Mouse (Mus musculus) forebrain, embryonic 14.5 days (tissue): Measurements from ENCODE around the gene Ccdc62. TPM values are rescaled to one million over a fixed set of nuclear protein-coding genes. Genes with fewer than 3 reads are reported as not detected.
A peak's percentile ranks its signal among the peaks of the same experiment; 100 is the strongest.

Experiments used
- ATAC-seq: fragments of 200-750 bp; cut with Nextera tagmentation; 2 replicates; pipeline ENCODE4 v1.8.0; 2017; ENCODE audit warnings: mild to moderate bottlenecking, moderate library complexity
- DNase-seq: peaks from one replicate; pipeline ENCODE4 v3.0.0-alpha.2; 2015; ENCODE audit warnings: low spot score
- H3K27ac ChIP-seq: fragments of 300-500 bp; sonication (generic); 2 replicates; pipeline ENCODE4 v1.5.1; 2014; ENCODE audit warnings: low read depth, mild to moderate bottlenecking, control low read depth, low read length, moderate library complexity
- H3K27me3 ChIP-seq: fragments of 300-500 bp; sonication (generic); replicated peaks from 2 replicates; pipeline ENCODE4 v1.6.1; 2014; ENCODE audit warnings: low read length, control low read depth, mixed read lengths; ENCODE audit not compliant: control insufficient read depth, insufficient read depth
- H3K36me3 ChIP-seq: fragments of 300-500 bp; sonication (generic); 2 replicates; pipeline ENCODE4 v1.6.1; 2014; ENCODE audit warnings: low read length, control low read depth; ENCODE audit not compliant: control insufficient read depth, insufficient read depth
- H3K4me1 ChIP-seq: fragments of 300-500 bp; sonication (generic); 2 replicates; pipeline ENCODE4 v1.6.1; 2014; ENCODE audit warnings: antibody characterized with exemption, low read length, control low read depth; ENCODE audit not compliant: control insufficient read depth, insufficient read depth
- H3K4me2 ChIP-seq: fragments of 300-500 bp; sonication (generic); 2 replicates; pipeline ENCODE4 v1.6.1; 2014; ENCODE audit warnings: mild to moderate bottlenecking, control low read depth, low read length
- H3K4me3 ChIP-seq: fragments of 300-500 bp; sonication (generic); 2 replicates; pipeline ENCODE4 v1.5.1; 2014; ENCODE audit warnings: low read depth, low read length, control low read depth
- H3K9ac ChIP-seq: fragments of 300-500 bp; sonication (generic); 2 replicates; pipeline ENCODE4 v1.6.1; 2014; ENCODE audit warnings: mild to moderate bottlenecking, low read length, control low read depth, moderate library complexity
- H3K9me3 ChIP-seq: fragments of 300-500 bp; sonication (generic); replicated peaks from 2 replicates; pipeline ENCODE4 v1.6.1; 2016; ENCODE audit warnings: low read length, control low read depth, mixed read lengths; ENCODE audit not compliant: control insufficient read depth
- WGBS: fragments of 180-500 bp; shearing (Covaris S2); extraction: QIAGEN DNeasy Blood & Tissue Kit; methylation state at CpG from one replicate; pipeline ENCODE4 v1.1.7; 2014; 5-methylcytosine and 5-hydroxymethylcytosine counted together
- polyA plus RNA-seq: library from polyadenylated mRNA; unstranded; fragments of >200 nt; fragmentation: Nextera tagmentation; extraction: Ambion mirVana; gene quantifications from 2 replicates; pipeline ENCODE4 v1.2.1, GENCODE M21; 2014

Gene Ccdc62
- polyA plus RNA-seq, 1 experiment from 2014 or later: 5.3 TPM

- H3K36me3 ChIP-seq: 0 out of 2 replicates have a peak, but pooled peaks cover 27% of the 10 kb centered on the region
- H3K9me3 ChIP-seq: no peaks in the 10 kb centered on the region
- H3K27me3 ChIP-seq: no peaks in the 10 kb centered on the region
- no peak overlapping the region for H3K4me3 ChIP-seq
- peaks cover 4% of the 10 kb centered on the region; the same call in 1 of the 2 replicates for H3K4me1 ChIP-seq
- WGBS: 91% methylated on average over 14 of the region's 14 CpGs
- no peak overlapping the region for H3K4me2 ChIP-seq
- H3K9ac ChIP-seq: no peak overlapping the region
- DNase-seq (no peak), ATAC-seq (no peak)
- peak overlapping the region; percentile 5; the same call in 1 of the 2 replicates for H3K27ac ChIP-seq
These were observed 66.2 kb downstream of the Ccdc62 start for GRCm38 (mm10) chr5:123996695-123997094.

- no peaks in the 10 kb centered on the region for H3K9me3 ChIP-seq
- H3K4me2 ChIP-seq: no peak overlapping the region
- H3K36me3 ChIP-seq: peaks cover 27% of the 10 kb centered on the region
- peaks cover 4% of the 10 kb centered on the region; the same call in 1 of the 2 replicates for H3K4me1 ChIP-seq
- peak; percentile 49 for DNase-seq
- H3K9ac ChIP-seq: no peak overlapping the region
- WGBS: 72% methylated on average over 24 of the region's 24 CpGs
- peak overlapping the region; percentile 75 for H3K27ac ChIP-seq
- no peak overlapping the region for H3K4me3 ChIP-seq
- ATAC-seq: no peak
- no peaks in the 10 kb centered on the region for H3K27me3 ChIP-seq
These were observed 66.8 kb downstream of the Ccdc62 start for GRCm38 (mm10) chr5:123997211-123997751.

GRCm38 (mm10) chr5:123997811-123998210, 67.3 kb downstream of the Ccdc62 start:
- H3K4me1 ChIP-seq: peaks cover 4% of the 10 kb centered on the region; the same call in 1 of the 2 replicates
- peak overlapping the region; percentile 75 for H3K27ac ChIP-seq
- WGBS: 45% methylated on average over 16 of the region's 16 CpGs
- H3K4me2 ChIP-seq: no peak overlapping the region
- no peak overlapping the region; the same call in 1 of the 2 replicates for H3K9ac ChIP-seq
- no peak overlapping the region for H3K4me3 ChIP-seq
- ATAC-seq: no peak
- H3K27me3 ChIP-seq: no peaks in the 10 kb centered on the region
- no peaks in the 10 kb centered on the region for H3K9me3 ChIP-seq
- DNase-seq: no peak
- peaks cover 32% of the 10 kb centered on the region for H3K36me3 ChIP-seq

- DNase-seq: no peak
- ATAC-seq: no peak
These were observed 67.9 kb downstream of the Ccdc62 start for GRCm38 (mm10) chr5:123998370-123998769.

GRCm38 (mm10) chr5:124000824-124001223, 70.3 kb downstream of the Ccdc62 start:
- H3K4me1 ChIP-seq: peaks cover 4% of the 10 kb centered on the region; the same call in 1 of the 2 replicates
- H3K4me3 ChIP-seq: no peak overlapping the region
- WGBS: 13% methylated on average over 7 of the region's 7 CpGs
- no peaks in the 10 kb centered on the region for H3K9me3 ChIP-seq
- no peaks in the 10 kb centered on the region for H3K27me3 ChIP-seq
- DNase-seq (peak; percentile 93), ATAC-seq (peak; percentile 67)
- H3K9ac ChIP-seq: 0 out of 2 replicates have a peak overlapping the region, but pooled peaks have one; percentile 25
- no peak overlapping the region for H3K27ac ChIP-seq
- peaks cover 59% of the 10 kb centered on the region for H3K36me3 ChIP-seq
- H3K4me2 ChIP-seq: no peak overlapping the region

More at GRCm38 (mm10) chr5:123998370-123998769, 67.9 kb downstream of the Ccdc62 start:
- no peak overlapping the region for H3K4me3 ChIP-seq
- no peaks in the 10 kb centered on the region for H3K27me3 ChIP-seq
- H3K27ac ChIP-seq: no peak overlapping the region
- no peaks in the 10 kb centered on the region for H3K9me3 ChIP-seq
- H3K4me2 ChIP-seq: no peak overlapping the region
- peaks cover 4% of the 10 kb centered on the region; the same call in 1 of the 2 replicates for H3K4me1 ChIP-seq
- H3K36me3 ChIP-seq: peaks cover 36% of the 10 kb centered on the region
- no peak overlapping the region for H3K9ac ChIP-seq
- 91% methylated on average over 10 of the region's 10 CpGs for WGBS

GRCm38 (mm10) chr5:124001274-124001673, 70.8 kb downstream of the Ccdc62 start:
- peaks cover 4% of the 10 kb centered on the region; the same call in 1 of the 2 replicates for H3K4me1 ChIP-seq
- peak; percentile 13; the same call in 1 of the 2 replicates for ATAC-seq
- no peak overlapping the region for H3K4me3 ChIP-seq
- H3K9ac ChIP-seq: 0 out of 2 replicates have a peak overlapping the region, but pooled peaks have one; percentile 25
- H3K4me2 ChIP-seq: no peak overlapping the region
- H3K36me3 ChIP-seq: peaks cover 59% of the 10 kb centered on the region
- H3K27me3 ChIP-seq: no peaks in the 10 kb centered on the region
- H3K27ac ChIP-seq: no peak overlapping the region
- 66% methylated on average over 9 of the region's 9 CpGs for WGBS
- no peaks in the 10 kb centered on the region for H3K9me3 ChIP-seq
- no peak for DNase-seq

GRCm38 (mm10) chr5:124002876-124003275, 72.4 kb downstream of the Ccdc62 start:
- no peak overlapping the region for H3K4me2 ChIP-seq
- H3K36me3 ChIP-seq: peaks cover 75% of the 10 kb centered on the region
- H3K9me3 ChIP-seq: no peaks in the 10 kb centered on the region
- ATAC-seq (no peak), DNase-seq (no peak)
- 0 out of 2 replicates have a peak overlapping the region, but pooled peaks have one; percentile 9 for H3K27ac ChIP-seq
- H3K9ac ChIP-seq: no peak overlapping the region
- no peaks in the 10 kb centered on the region for H3K27me3 ChIP-seq
- WGBS: 81% methylated on average over 2 of the region's 2 CpGs
- no peak overlapping the region for H3K4me3 ChIP-seq
- no peaks in the 10 kb centered on the region for H3K4me1 ChIP-seq

- WGBS: 63% methylated on average over 4 of the region's 4 CpGs
These were observed 72.9 kb downstream of the Ccdc62 start for GRCm38 (mm10) chr5:124003375-124003774.

More at GRCm38 (mm10) chr5:124003375-124003774, 72.9 kb downstream of the Ccdc62 start:
- no peaks in the 10 kb centered on the region for H3K27me3 ChIP-seq
- no peak overlapping the region for H3K27ac ChIP-seq
- H3K36me3 ChIP-seq: peaks cover 80% of the 10 kb centered on the region
- H3K4me2 ChIP-seq: no peak overlapping the region
- no peak for DNase-seq
- no peak overlapping the region for H3K9ac ChIP-seq
- H3K4me3 ChIP-seq: no peak overlapping the region
- no peaks in the 10 kb centered on the region for H3K9me3 ChIP-seq
- ATAC-seq: no peak
- H3K4me1 ChIP-seq: no peaks in the 10 kb centered on the region
